Mouse (Mus musculus) urinary bladder, adult 18-20 months (tissue): ENCODE results near the gene Fcgrt.

ENCODE experiments used
- DNase-seq, 2 experiments: peaks; one replicate each; pipeline ENCODE4 v3.0.0; 2022; ENCODE audit warnings: low spot score in 2 of 2, mixed read lengths in 2 of 2

Gene Fcgrt

GRCm38 (mm10) chr7:45083300-45083890 is 20.3 kb downstream of the Fcgrt start:
- no peak for DNase-seq

- no peak for DNase-seq
Measured at GRCm38 (mm10) chr7:45082401-45083299, 21.0 kb downstream of the Fcgrt start.

DNA sequence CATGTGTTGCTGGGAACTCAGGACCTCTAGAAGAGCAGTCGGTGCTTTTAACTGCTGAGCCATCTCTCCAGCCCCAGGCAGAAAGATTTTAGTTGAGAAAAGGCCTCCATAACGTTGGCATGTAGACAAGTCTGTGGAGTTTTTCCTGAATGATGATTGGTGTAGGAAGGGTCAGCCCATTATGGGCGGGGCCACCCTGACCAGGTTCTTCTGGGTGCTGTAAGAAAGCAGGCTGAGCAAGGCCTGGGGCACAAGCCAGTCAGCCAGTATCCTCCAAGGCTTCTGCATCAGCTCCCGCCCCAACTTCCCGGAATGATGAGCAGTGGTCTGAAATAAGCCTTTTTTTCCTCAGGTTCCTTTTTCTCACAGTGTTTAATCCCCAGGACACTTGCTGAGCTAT is 22.6 kb downstream of the Fcgrt start:
- DNase-seq = no peak

DNA sequence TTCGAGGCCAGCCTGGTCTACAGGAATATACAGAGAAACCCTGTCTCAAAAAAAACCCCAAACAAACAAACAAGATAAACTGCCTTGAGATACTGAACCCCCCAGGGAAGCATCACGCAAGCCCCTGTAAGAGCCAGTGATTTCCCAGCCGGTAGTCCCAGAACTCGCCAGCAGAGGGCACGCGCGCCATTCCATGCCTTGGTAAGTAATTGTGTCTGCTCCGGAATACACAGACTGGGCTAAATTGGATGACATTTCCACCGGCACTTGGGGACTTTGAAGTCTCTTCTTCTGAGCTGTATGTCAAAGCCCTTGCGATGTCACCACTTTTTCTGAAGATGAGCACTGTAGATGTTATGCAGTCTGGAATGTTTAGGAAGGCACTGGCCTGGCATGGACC is 23.8 kb downstream of the Fcgrt start:
- DNase-seq = peak; percentile 79 to 89

DNA sequence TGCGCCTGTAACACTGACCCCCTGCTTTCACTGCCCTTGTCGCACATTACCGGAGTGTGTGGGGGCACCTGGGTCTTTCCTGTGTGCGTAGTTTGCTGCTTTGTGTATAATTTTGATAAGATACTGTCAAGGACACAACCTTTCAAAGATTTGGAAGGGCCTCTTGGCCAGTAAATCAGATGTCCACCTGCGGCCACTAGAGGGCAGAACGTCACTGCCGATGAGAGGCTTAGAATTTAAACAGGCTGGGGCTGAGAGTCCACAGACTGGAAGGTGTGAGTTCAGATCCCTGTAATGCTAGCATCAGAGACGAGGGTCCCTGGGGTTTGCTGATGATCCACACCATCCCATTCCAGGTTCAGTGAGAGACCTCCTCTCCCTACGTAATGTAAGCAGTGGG is 25.1 kb downstream of the Fcgrt start:
- DNase-seq = peak; percentile 55 to 62

DNA sequence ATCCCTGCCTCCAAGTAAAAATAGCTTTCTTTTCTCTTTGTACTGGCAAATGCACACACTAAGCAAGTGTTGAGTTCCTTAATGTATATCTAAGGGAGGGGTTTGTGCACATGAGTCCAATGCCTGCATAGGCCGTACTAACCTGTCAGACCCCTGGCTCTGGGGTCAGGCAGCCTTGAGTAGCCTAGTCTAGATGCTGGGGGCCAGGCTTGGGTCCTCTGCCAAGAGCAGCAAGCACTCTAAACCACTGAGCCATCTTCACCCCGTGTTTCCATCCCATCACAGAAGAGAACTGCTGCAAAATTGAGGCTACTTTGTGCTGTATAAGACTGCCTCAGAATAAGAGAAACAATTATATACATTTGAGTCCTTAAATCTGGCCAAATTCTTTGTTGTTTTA is 25.8 kb downstream of the Fcgrt start:
- no peak for DNase-seq

DNA sequence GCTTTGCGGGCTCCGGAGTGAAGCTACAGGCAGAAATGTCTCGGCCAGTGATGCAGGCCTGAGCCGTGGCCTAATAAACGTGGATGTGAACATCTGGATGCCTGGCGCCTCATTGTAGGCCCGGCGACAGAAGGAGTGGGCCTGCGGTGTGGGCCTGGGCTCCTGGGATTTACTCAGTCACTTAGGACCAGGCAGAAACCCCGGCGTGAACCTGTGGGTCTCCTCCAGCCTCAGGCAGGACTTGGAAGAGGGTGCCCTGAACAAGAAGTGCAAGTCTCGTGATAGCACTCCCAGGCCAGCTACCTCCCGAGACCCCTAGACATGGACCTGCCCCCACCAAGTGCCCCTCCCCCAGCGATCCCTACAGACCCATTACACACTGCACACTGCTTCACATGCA is 26.3 kb downstream of the Fcgrt start:
- no peak for DNase-seq

- DNase-seq = no peak
Measured at GRCm38 (mm10) chr7:45076501-45076900, 27.1 kb downstream of the Fcgrt start.

- no peak for DNase-seq
Measured at GRCm38 (mm10) chr7:45075405-45075804, 28.2 kb downstream of the Fcgrt start.

DNA sequence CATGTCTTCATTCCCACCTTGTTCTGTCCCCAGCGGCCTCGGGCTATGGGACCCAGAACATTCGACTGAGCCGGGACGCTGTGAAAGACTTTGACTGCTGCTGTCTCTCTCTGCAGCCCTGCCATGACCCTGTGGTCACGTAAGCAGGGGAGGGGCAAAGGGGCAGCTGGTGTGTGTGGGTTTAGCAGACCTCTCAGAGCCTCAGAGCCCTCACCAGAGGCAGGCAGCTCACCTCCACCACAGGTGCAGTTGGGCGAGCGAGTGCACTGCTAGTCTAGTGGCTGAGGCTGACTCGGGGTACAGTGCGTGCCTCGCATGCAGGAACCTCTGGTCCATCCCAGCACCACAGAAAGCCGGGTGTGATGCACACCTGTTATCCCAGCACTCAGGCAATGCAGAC is 29.7 kb downstream of the Fcgrt start:
- DNase-seq = no peak

GRCm38 (mm10) chr7:45073171-45073707 is 30.4 kb downstream of the Fcgrt start:
- no peak for DNase-seq

GRCm38 (mm10) chr7:45072230-45072629 is 31.4 kb downstream of the Fcgrt start:
- DNase-seq = no peak

- DNase-seq = no peak
Measured at GRCm38 (mm10) chr7:45069671-45070070, 34.0 kb downstream of the Fcgrt start.

DNA sequence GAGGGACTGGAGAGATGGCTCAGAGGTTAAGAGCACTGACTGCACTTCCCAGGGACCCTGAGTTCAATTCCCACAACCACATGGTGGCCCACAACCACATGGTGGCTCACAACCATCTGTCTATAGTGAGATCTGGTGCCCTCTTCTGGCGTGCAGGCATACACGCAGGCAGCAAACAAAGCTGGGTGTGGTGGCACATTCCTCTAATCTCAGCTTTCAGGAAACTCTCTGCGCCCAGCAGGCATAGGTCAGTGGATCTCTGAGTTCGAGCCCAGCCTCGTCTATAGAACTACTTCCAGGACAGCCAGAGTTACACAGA is 35.7 kb downstream of the Fcgrt start:
- no peak for DNase-seq

GRCm38 (mm10) chr7:45067190-45067999 is 36.3 kb downstream of the Fcgrt start:
- DNase-seq = no peak

DNA sequence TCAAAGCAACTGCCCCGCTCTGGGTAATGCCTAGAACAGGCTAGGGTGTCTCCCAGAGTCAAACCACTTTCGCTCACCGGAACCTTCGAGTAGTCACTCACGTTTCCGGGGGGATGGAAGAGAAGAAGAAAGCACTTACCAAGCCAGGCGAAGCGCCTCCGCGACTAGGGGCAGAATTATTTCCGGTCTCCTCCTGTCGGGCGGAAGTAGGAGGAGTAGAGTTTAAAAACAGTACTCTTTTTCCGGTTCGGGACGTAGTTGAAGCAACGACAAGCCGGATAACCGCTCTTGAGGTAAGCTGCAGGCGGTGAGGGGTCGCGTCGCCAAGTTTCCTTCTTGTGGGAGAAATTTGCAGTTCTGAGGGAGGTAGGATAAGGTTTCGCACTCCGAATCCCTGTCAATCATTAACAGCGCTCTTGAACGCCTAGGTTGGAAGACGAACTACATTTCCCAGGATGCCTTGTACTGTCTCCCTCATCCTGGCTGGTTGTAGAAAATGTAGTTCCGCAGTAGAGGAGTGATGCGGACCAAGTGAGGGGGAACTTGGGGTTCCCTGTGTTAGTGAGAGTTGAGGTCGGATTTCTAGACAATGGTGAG is 41.3 kb downstream of the Fcgrt start, which contains the start of the genes Nosip and Prrg2:
Gene Nosip, plus strand, starts transcription at position 191 of the 597 bp plus-strand sequence.
Gene Prrg2, minus strand, starts transcription at position 439 of the 597 bp plus-strand sequence.
- peak; percentile 91 to 94 for DNase-seq

GRCm38 (mm10) chr7:45061532-45062075 is 42.0 kb downstream of the Fcgrt start:
- peak; percentile 50 to 57 for DNase-seq

DNA sequence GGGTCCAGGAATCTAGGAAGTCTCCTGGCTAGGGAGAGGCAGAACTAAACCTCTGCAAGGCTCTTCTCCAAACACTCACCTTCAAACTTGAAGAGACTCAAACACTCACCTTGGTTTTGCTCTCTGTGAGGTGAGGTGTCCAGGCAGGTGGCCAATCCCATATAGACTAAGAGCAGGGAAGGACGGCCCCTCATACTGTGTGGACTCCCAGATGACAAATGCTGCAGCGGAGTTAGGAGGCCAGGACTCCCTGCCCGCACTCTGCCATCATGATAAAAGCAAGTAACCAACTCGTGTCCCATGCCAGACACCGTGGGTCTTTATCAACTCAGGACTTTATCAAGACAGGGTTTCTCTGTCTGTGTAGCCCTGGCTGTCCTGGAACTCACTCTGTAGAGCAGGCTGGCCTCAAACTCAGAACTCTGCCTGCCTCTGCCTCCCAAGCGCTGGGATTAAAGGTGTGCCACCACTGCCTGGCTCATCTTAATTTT is 43.0 kb downstream of the Fcgrt start:
- DNase-seq = no peak

- no peak for DNase-seq
Measured at GRCm38 (mm10) chr7:45058607-45059571, 44.8 kb downstream of the Fcgrt start.

DNA sequence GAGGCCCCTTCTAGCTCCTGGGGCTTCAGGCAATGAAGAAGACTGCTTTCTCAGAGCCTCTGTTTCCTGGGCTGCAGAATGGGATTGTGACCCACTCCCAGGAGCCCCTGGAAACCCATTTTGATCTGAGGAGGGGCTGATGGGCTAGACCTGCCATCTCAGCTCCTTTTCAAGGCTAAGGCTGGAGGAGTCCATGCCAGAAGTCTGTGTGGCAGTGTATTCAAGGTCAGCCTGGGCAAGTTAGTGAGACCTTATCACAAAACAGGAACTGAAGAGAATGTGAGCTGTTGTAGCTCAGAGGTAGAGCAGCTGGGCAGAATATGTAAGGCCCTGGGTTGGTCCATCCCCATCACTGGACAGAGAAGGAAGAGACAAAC is 46.7 kb downstream of the Fcgrt start:
- DNase-seq = no peak
